Mouse (Mus musculus) gastrocnemius, adult 18-20 months (tissue): Measurements from ENCODE around the gene Gm4924. TPM values are rescaled to one million over a fixed set of nuclear protein-coding genes. Genes with fewer than 3 reads are reported as not detected.

Experiments
- DNase-seq: peaks from one replicate; pipeline ENCODE4 v3.0.0; 2021; ENCODE audit warnings: low spot score
- long read RNA-seq, 2 experiments: library from polyadenylated mRNA; stranded (forward); transcript quantifications; one replicate each; pipeline ENCODE4 v2.0.0; 2021
- total RNA-seq, 2 experiments: library from RNA; stranded (reverse); gene quantifications; 2 replicates each; pipeline ENCODE4 v1.2.3; 2021

Gene Gm4924
- total RNA-seq: 1 to 10 TPM in 1 of 2 experiments, under 1 TPM in 1; 0.57 to 1.5 TPM
- long read RNA-seq, experiment 1, partial matches to known transcripts: 1 of 1 reads
- long read RNA-seq, experiment 1, other reads (novel, unspliced or antisense): 0 of 1 reads
- long read RNA-seq, experiment 2, partial matches to known transcripts: 0 of 1 reads
- long read RNA-seq, experiment 2, other reads (novel, unspliced or antisense): 1 of 1 reads

GRCm38 (mm10) chr10:82354083-82355010 lies at the start of gene Gm4924:
Gene Gm4924, plus strand, starts transcription at chr10:82354255.
- peak; percentile 75 for DNase-seq

GRCm38 (mm10) chr10:82316482-82316881 lies 37.6 kb upstream of the Gm4924 start, which contains the start of gene 4932415D10Rik:
Gene 4932415D10Rik, minus strand, starts transcription at chr10:82316582.
- DNase-seq: no peak

DNA sequence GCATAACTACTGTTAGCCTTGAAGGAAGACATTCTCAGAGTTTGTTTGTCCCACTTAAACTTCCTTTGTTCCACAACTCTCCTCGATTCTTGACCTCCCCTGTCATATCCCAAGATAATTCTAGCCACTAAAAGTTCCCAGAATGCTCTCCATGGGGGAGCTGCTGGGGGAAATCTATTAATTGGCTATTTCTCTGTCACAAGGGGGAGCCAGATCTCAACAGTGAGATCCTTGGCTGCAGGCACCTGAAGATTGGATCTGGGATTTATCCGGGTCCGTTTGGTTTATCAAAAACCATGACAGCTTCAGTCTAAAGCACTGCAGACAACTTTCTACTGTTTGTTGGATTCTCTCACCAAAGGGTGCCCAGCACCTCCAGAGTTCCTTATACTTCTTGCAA lies 33.9 kb upstream of the Gm4924 start:
- no peak for DNase-seq

DNA sequence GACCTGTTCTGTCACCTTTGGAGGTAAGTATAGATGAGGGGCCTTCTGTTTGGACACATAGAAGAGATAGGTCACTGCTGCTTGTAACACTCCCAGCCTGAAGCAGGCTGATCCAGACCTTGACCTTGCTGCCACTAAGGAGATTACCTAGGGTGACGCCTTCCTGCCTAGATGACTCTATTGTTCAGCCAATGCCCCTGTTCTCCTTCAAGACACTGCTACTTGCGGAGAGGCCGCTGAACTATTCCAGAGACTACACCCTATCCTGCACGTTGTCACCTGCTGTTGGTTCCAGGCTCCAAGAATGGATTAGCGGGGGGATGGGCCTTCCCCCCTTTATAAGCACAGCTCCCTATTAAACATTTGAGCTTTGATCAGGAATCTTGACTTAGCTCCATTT lies 24.2 kb upstream of the Gm4924 start:
- DNase-seq: no peak

- no peak for DNase-seq
Measured at GRCm38 (mm10) chr10:82355401-82355800, 1.3 kb downstream of the Gm4924 start.

GRCm38 (mm10) chr10:82361911-82362310 lies 7.9 kb downstream of the Gm4924 start:
- DNase-seq: no peak

- DNase-seq: no peak
Measured at GRCm38 (mm10) chr10:82382992-82383391, 28.9 kb downstream of the Gm4924 start.

- DNase-seq: no peak
Measured at GRCm38 (mm10) chr10:82409511-82409910, 55.5 kb downstream of the Gm4924 start.

DNA sequence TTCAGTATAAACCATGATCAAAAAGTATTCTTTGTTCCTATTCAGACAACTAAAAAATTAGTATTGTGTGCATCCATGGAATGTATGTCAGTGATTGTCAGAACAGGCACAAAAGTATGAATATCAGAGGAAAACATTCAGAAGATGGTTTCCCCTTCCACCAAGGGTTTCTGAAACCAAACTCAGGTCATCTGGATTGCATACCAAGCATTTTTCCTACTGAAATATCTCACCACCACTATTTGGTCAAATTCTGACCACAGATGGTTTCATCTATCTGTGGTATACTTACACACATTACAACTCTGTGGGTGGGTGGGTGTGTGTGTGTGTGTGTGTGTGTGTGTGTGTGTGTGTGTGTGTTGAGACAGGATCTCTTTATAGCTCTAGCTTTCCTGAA lies 69.6 kb downstream of the Gm4924 start:
- no peak for DNase-seq

Other genes with a start within 250 kb of the Gm4924 start
- gene AU041133, start 226.2 kb upstream of the Gm4924 start, total RNA-seq: under 1 TPM; 0.38 to 0.46 TPM
- gene Zfp938, start 113.0 kb upstream of the Gm4924 start, total RNA-seq: 1 to 10 TPM; 3.4 to 4.5 TPM
- not detected for gene 4932415D10Rik, start 37.7 kb upstream of the Gm4924 start, total RNA-seq
- gene Gm1553, start 138.4 kb downstream of the Gm4924 start, total RNA-seq: not detected